Mouse (Mus musculus) layer of hippocampus, adult 18-20 months (tissue): ENCODE results near the gene Rpl36a-ps1. TPM values are rescaled to one million over a fixed set of nuclear protein-coding genes. Genes with fewer than 3 reads are reported as not detected.
A peak's percentile ranks its signal among the peaks of the same experiment; 100 is the strongest.
"Not testable (repeated sequence)": the region's sequence is repeated elsewhere in the genome, so short reads cannot be mapped to it uniquely, and the experiment has no call there.

Source experiments
- DNase-seq, 2 experiments: peaks; one replicate each; pipeline ENCODE4 v3.0.0; 2022; ENCODE audit warnings: low spot score in 2 of 2
- long read RNA-seq: library from polyadenylated mRNA; stranded (forward); transcript quantifications from one replicate; pipeline ENCODE4 v2.0.0, GENCODE M21; 2021
- total RNA-seq, 2 experiments: library from RNA; stranded (reverse); gene quantifications; 2 replicates each; pipeline ENCODE4 v1.2.3; 2021

Gene Rpl36a-ps1
- 1 to 10 TPM; 1.3 to 2.7 TPM for total RNA-seq
- long read RNA-seq = 0 reads

- DNase-seq = no peak
Measured at GRCm38 (mm10) chr14:98994218-98994617, at the start of gene Rpl36a-ps1. Gene Rpl36a-ps1, minus strand, starts transcription at chr14:98994318.

GRCm38 (mm10) chr14:99043499-99043898 is 49.4 kb upstream of the Rpl36a-ps1 start:
- DNase-seq = peak in 1 of 2 experiments; percentile 57

GRCm38 (mm10) chr14:99041416-99041815 is 47.3 kb upstream of the Rpl36a-ps1 start:
- DNase-seq = no peak

- DNase-seq = not testable (repeated sequence)
Measured at GRCm38 (mm10) chr14:99039308-99039707, 45.2 kb upstream of the Rpl36a-ps1 start.

GRCm38 (mm10) chr14:99037703-99038102 is 43.6 kb upstream of the Rpl36a-ps1 start:
- DNase-seq = no peak

- no peak for DNase-seq
Measured at GRCm38 (mm10) chr14:99036039-99036438, 41.9 kb upstream of the Rpl36a-ps1 start.

GRCm38 (mm10) chr14:99034851-99035250 is 40.7 kb upstream of the Rpl36a-ps1 start:
- not testable (repeated sequence) for DNase-seq

GRCm38 (mm10) chr14:99032596-99032995 is 38.5 kb upstream of the Rpl36a-ps1 start:
- no peak for DNase-seq

- DNase-seq = no peak
Measured at GRCm38 (mm10) chr14:99031337-99031873, 37.3 kb upstream of the Rpl36a-ps1 start.

- no peak for DNase-seq
Measured at GRCm38 (mm10) chr14:99029987-99030386, 35.9 kb upstream of the Rpl36a-ps1 start.

GRCm38 (mm10) chr14:99022346-99023086 is 28.4 kb upstream of the Rpl36a-ps1 start:
- DNase-seq = no peak

GRCm38 (mm10) chr14:99019136-99019808 is 25.2 kb upstream of the Rpl36a-ps1 start:
- DNase-seq = no peak

- no peak for DNase-seq
Measured at GRCm38 (mm10) chr14:99018691-99019090, 24.6 kb upstream of the Rpl36a-ps1 start.

GRCm38 (mm10) chr14:99010920-99011313 is 16.8 kb upstream of the Rpl36a-ps1 start:
- DNase-seq = no peak

- no peak for DNase-seq
Measured at GRCm38 (mm10) chr14:99010224-99010919, 16.3 kb upstream of the Rpl36a-ps1 start.

- DNase-seq = no peak
Measured at GRCm38 (mm10) chr14:98992482-98992881, 1.6 kb downstream of the Rpl36a-ps1 start.

GRCm38 (mm10) chr14:98990636-98991035 is 3.5 kb downstream of the Rpl36a-ps1 start:
- DNase-seq = no peak

GRCm38 (mm10) chr14:98989818-98990217 is 4.3 kb downstream of the Rpl36a-ps1 start:
- no peak for DNase-seq

GRCm38 (mm10) chr14:98971921-98972320 is 22.2 kb downstream of the Rpl36a-ps1 start:
- DNase-seq = no peak

GRCm38 (mm10) chr14:98958978-98959658 is 35.0 kb downstream of the Rpl36a-ps1 start:
- no peak for DNase-seq

- DNase-seq = no peak
Measured at GRCm38 (mm10) chr14:98956788-98957187, 37.3 kb downstream of the Rpl36a-ps1 start.
